Mouse (Mus musculus): ENCODE measurements at regions not wholly inside any gene's neighbourhood (a gene's known extent, or its start where the extent isn't known, plus 50 kb on each side); places are given as distances from the start of the nearest gene placed in this dataset.

DNA sequence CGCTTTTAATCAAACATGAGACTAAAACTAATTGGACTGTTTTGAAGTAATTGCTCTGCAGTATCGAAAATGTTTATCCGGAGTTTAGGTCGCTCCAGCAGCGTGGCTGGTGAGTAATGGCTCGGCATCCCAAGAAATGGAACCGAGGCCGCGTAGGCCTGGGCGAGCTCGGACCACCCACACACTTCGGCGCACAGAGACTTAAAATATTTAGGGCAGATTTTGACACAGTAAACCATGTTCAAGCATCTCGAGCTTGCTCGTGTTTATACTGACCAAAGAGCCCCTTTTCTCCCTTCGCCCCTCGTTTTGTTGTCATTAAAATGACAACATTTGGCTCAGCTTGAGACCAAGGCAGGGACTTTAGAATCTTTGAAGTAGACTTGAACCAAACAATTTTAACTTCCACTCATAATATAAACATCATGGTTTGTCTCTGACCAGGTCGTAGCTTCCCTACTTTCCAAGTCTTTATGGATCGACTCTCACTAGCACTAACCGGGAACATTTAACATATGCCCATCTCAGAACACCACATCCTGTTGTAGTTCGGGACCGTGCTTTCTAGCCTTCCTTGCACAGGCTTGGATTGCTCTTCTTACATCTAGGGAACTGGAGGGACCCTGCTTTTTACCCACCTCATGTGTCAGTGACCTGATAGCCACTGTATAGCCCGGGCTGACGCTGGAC is 223.0 kb upstream of the Map3k1 start:
- Histone ChIP-seq H3K36me3 (ENCODE audit: control insufficient read depth, insufficient read depth, low read length) (no peaks in the 10 kb centered on the region), H3K9ac (ENCODE audit: low read length) (no peak overlapping the region), H3K9me3 (ENCODE audit: control insufficient read depth, low read length) (no peaks in the 10 kb centered on the region), H3K4me3 (ENCODE audit: low read depth, low read length) (no peak overlapping the region), H3K27ac (ENCODE audit: low read depth, low read length) (no peak overlapping the region), H3K27me3 (ENCODE audit: control insufficient read depth, insufficient read depth, low read length) (no peaks in the 10 kb centered on the region), H3K4me1 (replicated peaks; ENCODE audit: control insufficient read depth, insufficient read depth, low read length) (no peaks in the 10 kb centered on the region), H3K4me2 (ENCODE audit: low read depth, low read length, severe bottlenecking) (no peak overlapping the region)
- ATAC-seq (replicated peaks; ENCODE audit: low FRiP score) (no peak), DNase-seq (ENCODE audit: low spot score) (no peak)
- WGBS: 93% methylated on average over 24 of the region's 24 CpGs

DNA sequence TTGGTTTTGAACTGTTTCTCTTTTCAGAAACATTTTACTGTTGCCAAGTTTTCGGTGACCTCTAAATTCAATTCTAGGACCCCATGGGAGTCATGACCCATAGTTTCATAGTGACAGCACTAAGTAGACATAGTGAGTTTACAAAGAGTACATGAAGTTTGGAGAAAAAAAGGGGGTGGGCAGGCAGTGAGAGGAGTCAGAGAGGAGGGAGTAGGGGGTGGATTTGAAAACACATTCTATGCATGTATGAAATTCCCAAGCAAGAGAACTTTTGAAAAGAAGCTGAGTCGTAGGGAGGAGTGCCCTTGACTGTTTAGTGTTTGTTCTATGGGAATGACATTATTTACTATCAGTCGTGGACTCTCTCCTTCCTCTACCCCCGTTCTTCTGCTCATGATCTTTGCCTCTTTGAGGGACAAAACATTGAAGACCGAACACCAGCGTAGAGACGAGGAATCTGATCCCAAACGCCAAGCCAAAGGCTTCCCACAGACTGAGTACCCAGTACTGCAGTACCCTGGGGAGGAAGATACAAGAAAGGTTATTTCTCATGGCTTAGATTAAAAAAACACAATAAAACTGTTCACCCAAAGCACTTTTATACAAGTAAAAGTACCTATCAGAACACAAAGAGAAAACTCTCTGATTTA is 229.1 kb upstream of the Map3k1 start:
- WGBS: 82% methylated on average over 8 of the region's 8 CpGs
- Histone ChIP-seq H3K36me3 (ENCODE audit: control insufficient read depth, insufficient read depth, low read length) (no peaks in the 10 kb centered on the region), H3K9me3 (ENCODE audit: control insufficient read depth, low read length) (no peaks in the 10 kb centered on the region), H3K4me1 (replicated peaks; ENCODE audit: control insufficient read depth, insufficient read depth, low read length) (no peaks in the 10 kb centered on the region), H3K4me3 (ENCODE audit: low read depth, low read length) (no peak overlapping the region), H3K9ac (ENCODE audit: low read length) (no peak overlapping the region), H3K4me2 (ENCODE audit: low read depth, low read length, severe bottlenecking) (no peak overlapping the region), H3K27ac (ENCODE audit: low read depth, low read length) (no peak overlapping the region), H3K27me3 (ENCODE audit: control insufficient read depth, insufficient read depth, low read length) (no peaks in the 10 kb centered on the region)
- ATAC-seq (replicated peaks; ENCODE audit: low FRiP score) (no peak), DNase-seq (ENCODE audit: low spot score) (no peak)

DNA sequence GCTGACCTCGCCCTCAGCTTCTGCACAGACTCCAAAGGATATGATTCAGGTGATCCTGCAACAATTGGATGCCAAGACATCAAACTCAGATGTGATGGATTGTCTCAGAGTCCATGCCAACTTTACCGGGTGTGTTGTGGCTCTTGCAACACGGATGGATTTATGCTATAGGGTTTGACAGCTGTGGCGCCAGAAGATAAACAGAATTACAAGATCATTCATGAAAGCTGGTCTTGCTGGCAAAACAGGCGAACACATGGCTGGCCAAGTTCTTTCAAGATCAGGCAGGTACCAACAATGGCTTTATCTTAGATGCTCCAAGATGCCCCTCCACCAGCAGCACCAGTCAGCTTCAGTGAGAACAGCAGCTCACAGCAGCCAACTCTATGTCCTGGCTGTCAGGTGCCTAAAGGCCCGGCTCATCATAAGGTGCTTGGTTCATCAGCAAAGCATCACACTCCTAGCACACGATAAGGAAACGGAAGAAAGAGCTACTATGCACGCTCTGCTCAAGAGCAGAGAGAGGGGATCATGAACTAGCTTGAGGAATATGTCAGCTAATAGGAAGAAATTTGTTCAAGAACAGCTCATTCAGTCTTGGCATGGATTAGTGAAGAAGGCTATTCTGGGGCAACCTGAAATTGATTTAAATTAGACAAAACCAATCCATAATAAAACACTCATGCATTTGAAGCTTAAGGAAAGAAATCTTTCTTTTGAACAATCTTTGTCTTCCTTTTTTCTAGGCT is 229.9 kb upstream of the Map3k1 start:
- 94% methylated on average over 9 of the region's 9 CpGs for WGBS
- Histone ChIP-seq H3K27ac (ENCODE audit: low read depth, low read length) (no peak overlapping the region), H3K4me2 (ENCODE audit: low read depth, low read length, severe bottlenecking) (no peak overlapping the region), H3K27me3 (ENCODE audit: control insufficient read depth, insufficient read depth, low read length) (no peaks in the 10 kb centered on the region), H3K9me3 (ENCODE audit: control insufficient read depth, low read length) (no peaks in the 10 kb centered on the region), H3K4me1 (replicated peaks; ENCODE audit: control insufficient read depth, insufficient read depth, low read length) (no peaks in the 10 kb centered on the region), H3K9ac (ENCODE audit: low read length) (no peak overlapping the region), H3K4me3 (ENCODE audit: low read depth, low read length) (no peak overlapping the region), H3K36me3 (ENCODE audit: control insufficient read depth, insufficient read depth, low read length) (no peaks in the 10 kb centered on the region)
- no peak for ATAC-seq (replicated peaks; ENCODE audit: low FRiP score)
- no peak for DNase-seq (ENCODE audit: low spot score)

DNA sequence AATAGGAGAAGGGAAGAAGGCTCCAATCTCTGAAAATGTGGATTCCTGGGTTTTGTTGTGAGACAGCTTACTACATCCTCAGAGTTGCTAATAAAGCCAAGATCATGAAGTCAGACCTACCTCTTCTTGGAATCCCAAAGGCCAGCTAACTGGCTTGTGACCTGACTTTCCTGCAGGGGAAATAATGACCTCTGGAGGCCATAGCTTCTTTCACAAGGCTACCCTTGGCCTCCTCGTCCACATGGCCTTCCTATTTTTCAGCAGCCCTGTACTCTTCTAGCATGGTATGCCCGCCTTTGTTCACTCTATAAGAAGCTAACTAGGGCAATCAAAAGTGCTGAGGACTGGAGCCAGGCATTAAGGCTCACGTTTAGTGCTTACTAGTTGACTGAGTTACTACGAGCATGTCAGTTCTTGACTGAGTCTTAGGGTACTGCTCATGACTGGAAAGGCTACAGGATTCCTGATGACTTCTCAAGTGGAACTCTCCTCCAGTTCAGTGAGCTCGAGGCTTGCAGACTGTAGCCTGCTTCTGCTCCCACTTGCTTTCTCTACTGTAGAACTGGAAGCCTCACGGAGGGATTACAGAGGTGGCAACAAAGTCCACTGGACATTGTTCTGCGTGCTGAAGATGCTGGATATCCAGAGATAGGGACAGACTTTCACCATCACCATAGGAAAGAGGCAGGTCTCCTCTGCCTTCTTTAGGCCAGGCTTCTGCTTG is 230.8 kb upstream of the Map3k1 start:
- no peak overlapping the region for H3K4me2 ChIP-seq (ENCODE audit: low read depth, low read length, severe bottlenecking)
- H3K4me3 ChIP-seq (ENCODE audit: low read depth, low read length): no peak overlapping the region
- no peak for ATAC-seq (replicated peaks; ENCODE audit: low FRiP score)
- no peak for DNase-seq (ENCODE audit: low spot score)
- no peak overlapping the region for H3K27ac ChIP-seq (ENCODE audit: low read depth, low read length)
- H3K9me3 ChIP-seq (ENCODE audit: control insufficient read depth, low read length): no peaks in the 10 kb centered on the region
- H3K4me1 ChIP-seq (replicated peaks; ENCODE audit: control insufficient read depth, insufficient read depth, low read length): no peaks in the 10 kb centered on the region
- H3K36me3 ChIP-seq (ENCODE audit: control insufficient read depth, insufficient read depth, low read length): no peaks in the 10 kb centered on the region
- no peaks in the 10 kb centered on the region for H3K27me3 ChIP-seq (ENCODE audit: control insufficient read depth, insufficient read depth, low read length)
- WGBS: 85% methylated on average over 7 of the region's 7 CpGs
- H3K9ac ChIP-seq (ENCODE audit: low read length): no peak overlapping the region

DNA sequence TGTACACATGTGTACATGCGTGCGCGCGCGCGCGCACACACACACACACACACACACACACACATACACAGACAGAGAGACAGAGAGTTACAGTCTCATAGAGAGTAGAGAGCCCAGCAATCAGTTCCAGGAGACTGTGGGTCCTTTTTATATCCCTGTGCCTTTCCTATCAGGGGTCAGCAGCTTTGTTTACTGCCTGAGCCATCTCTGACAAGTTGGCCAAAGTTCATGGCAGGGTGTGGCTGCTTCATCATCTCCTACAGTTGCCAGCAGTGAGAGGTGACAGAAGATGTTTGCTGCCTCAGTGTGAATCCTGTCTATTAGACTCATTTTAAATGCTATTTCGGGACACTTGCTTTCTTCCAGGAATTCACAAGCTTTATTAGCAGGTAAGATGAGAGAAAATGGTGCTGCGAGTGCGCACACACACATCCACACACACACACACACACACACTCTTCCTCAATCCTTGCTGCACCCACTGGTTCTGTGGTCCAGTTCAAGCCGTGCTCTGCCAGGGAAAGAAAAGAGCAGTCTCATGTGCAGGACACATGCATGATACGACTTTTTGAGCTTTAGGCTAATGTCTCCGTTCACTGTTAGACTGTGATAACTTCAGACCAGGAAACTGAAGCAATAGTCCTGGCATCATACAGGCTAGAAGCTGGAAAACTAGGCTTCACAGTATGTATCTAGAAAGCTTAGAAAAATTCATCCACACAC is 234.9 kb upstream of the Map3k1 start:
- Histone ChIP-seq H3K4me3 (ENCODE audit: low read depth, low read length) (no peak overlapping the region), H3K4me1 (replicated peaks; ENCODE audit: control insufficient read depth, insufficient read depth, low read length) (no peaks in the 10 kb centered on the region), H3K27me3 (ENCODE audit: control insufficient read depth, insufficient read depth, low read length) (no peaks in the 10 kb centered on the region), H3K9ac (ENCODE audit: low read length) (no peak overlapping the region), H3K36me3 (ENCODE audit: control insufficient read depth, insufficient read depth, low read length) (no peaks in the 10 kb centered on the region), H3K4me2 (ENCODE audit: low read depth, low read length, severe bottlenecking) (no peak overlapping the region), H3K9me3 (ENCODE audit: control insufficient read depth, low read length) (no peaks in the 10 kb centered on the region), H3K27ac (ENCODE audit: low read depth, low read length) (no peak overlapping the region)
- ATAC-seq (replicated peaks; ENCODE audit: low FRiP score): no peak
- 96% methylated on average over 13 of the region's 13 CpGs for WGBS
- no peak for DNase-seq (ENCODE audit: low spot score)

DNA sequence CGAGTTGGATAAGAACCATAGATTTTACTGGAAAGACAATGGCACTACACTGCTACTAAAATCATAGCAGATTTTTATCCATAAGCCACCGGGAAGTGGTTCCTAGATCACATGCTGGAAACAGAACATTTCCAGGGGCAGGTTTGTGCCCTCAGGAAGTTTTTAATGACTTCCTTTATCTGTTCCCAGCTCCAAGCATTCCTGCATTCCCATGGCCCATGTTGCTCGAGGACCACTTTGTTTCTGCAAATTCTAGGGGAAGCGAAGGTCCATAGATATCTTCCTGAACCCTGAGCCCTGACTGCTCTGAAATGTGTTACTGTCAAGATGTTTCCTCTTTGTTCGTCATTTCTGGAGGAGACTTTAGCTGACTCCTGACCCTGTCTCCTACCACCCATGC is 235.6 kb upstream of the Map3k1 start:
- no peak for ATAC-seq (replicated peaks; ENCODE audit: low FRiP score)
- 77% methylated on average over 5 of the region's 5 CpGs for WGBS

DNA sequence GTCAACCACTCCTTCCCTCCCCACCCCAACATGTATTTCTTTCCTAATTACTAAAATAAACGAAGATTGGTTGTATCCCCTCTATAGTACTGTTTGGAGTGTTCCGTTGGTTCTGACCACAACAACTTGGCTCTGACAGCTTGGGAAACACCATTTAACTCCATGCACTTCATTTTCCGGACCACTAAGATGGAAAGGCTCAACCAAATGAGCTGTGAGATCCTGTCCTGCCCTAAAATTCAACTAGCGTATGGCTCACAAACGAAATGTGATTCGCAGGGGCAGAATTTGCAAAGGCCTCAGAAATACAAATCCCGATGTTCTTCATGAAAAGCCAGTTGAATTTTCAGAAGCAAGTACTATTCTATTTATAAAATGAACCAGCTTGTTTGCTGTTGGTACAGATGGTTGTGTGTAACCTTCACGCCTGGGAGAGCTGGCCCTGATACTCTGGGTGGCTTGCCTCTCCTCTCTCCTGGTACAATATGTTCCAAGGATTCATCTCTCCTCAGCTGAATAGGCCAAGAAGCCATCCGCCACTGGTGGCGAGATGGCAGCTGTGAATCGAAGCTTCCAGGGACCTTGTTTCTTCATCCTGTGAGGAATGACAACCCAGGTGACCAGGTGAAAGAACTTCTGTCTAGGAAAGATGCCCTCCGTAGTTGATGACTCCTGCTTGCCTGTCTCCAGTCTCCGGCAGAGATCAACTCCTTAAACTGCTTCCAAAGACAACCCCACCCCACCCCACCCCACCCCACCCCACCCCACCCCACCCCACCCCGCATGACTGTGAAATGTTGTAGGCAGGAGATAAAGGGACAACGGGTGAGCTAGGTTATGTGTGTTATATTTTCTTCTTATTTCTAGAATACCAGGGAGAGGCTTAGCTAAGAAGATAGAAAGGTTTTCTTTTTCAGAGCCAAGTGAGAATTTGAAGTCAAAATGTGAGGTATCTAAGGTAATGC is 237.7 kb upstream of the Map3k1 start:
- no peak overlapping the region for H3K4me3 ChIP-seq (ENCODE audit: low read depth, low read length)
- no peak overlapping the region for H3K4me2 ChIP-seq (ENCODE audit: low read depth, low read length, severe bottlenecking)
- no peaks in the 10 kb centered on the region for H3K27me3 ChIP-seq (ENCODE audit: control insufficient read depth, insufficient read depth, low read length)
- no peaks in the 10 kb centered on the region for H3K9me3 ChIP-seq (ENCODE audit: control insufficient read depth, low read length)
- no peaks in the 10 kb centered on the region for H3K4me1 ChIP-seq (replicated peaks; ENCODE audit: control insufficient read depth, insufficient read depth, low read length)
- ATAC-seq (replicated peaks; ENCODE audit: low FRiP score) (no peak), DNase-seq (ENCODE audit: low spot score) (no peak)
- no peak overlapping the region for H3K9ac ChIP-seq (ENCODE audit: low read length)
- 88% methylated on average over 15 of the region's 15 CpGs for WGBS
- no peak overlapping the region for H3K27ac ChIP-seq (ENCODE audit: low read depth, low read length)
- no peaks in the 10 kb centered on the region for H3K36me3 ChIP-seq (ENCODE audit: control insufficient read depth, insufficient read depth, low read length)

More for the DNA sequence above, 235.6 kb upstream of the Map3k1 start:
- no peak for DNase-seq (ENCODE audit: low spot score)
- Histone ChIP-seq H3K27me3 (ENCODE audit: control insufficient read depth, insufficient read depth, low read length) (no peaks in the 10 kb centered on the region), H3K27ac (ENCODE audit: low read depth, low read length) (no peak overlapping the region), H3K36me3 (ENCODE audit: control insufficient read depth, insufficient read depth, low read length) (no peaks in the 10 kb centered on the region), H3K9ac (ENCODE audit: low read length) (no peak overlapping the region), H3K4me3 (ENCODE audit: low read depth, low read length) (no peak overlapping the region), H3K4me1 (replicated peaks; ENCODE audit: control insufficient read depth, insufficient read depth, low read length) (no peaks in the 10 kb centered on the region), H3K4me2 (ENCODE audit: low read depth, low read length, severe bottlenecking) (no peak overlapping the region), H3K9me3 (ENCODE audit: control insufficient read depth, low read length) (no peaks in the 10 kb centered on the region)
